Mouse (Mus musculus) monocyte, adult 2 months (primary cell): ENCODE measurements around the gene Ppat.
A peak's percentile ranks its signal among the peaks of the same experiment; 100 is the strongest.
"Not testable (repeated sequence)": the region's sequence is repeated elsewhere in the genome, so short reads cannot be mapped to it uniquely, and the experiment has no call there.

Experiments
- DNase-seq, 2 experiments: peaks; one replicate each; pipeline ENCODE4 v3.0.0; 2022; ENCODE audit warnings: low spot score in 2 of 2, low read depth in 1 of 2

Gene Ppat

GRCm38 (mm10) chr5:76947758-76948157, 3.6 kb downstream of the Ppat start:
- DNase-seq: no peak

- no peak for DNase-seq
Measured at GRCm38 (mm10) chr5:76947142-76947541, 4.2 kb downstream of the Ppat start.

GRCm38 (mm10) chr5:76945678-76946033, 5.7 kb downstream of the Ppat start:
- no peak for DNase-seq

GRCm38 (mm10) chr5:76944965-76945677, 6.3 kb downstream of the Ppat start:
- no peak for DNase-seq

- DNase-seq: no peak
Measured at GRCm38 (mm10) chr5:76942505-76942904, 8.9 kb downstream of the Ppat start.

GRCm38 (mm10) chr5:76941975-76942374, 9.4 kb downstream of the Ppat start:
- DNase-seq: no peak

- DNase-seq: no peak
Measured at GRCm38 (mm10) chr5:76939717-76940116, 11.7 kb downstream of the Ppat start.

- DNase-seq: no peak
Measured at GRCm38 (mm10) chr5:76929180-76929877, 22.0 kb downstream of the Ppat start.

GRCm38 (mm10) chr5:76928124-76928832, 23.1 kb downstream of the Ppat start:
- DNase-seq: no peak

GRCm38 (mm10) chr5:76924296-76924695, 27.1 kb downstream of the Ppat start:
- DNase-seq: no peak

- no peak for DNase-seq
Measured at GRCm38 (mm10) chr5:76923428-76923827, 27.9 kb downstream of the Ppat start.

- no peak for DNase-seq
Measured at GRCm38 (mm10) chr5:76922833-76923232, 28.5 kb downstream of the Ppat start.

- not testable (repeated sequence) for DNase-seq
Measured at GRCm38 (mm10) chr5:76912522-76912921, 38.9 kb downstream of the Ppat start.

- DNase-seq: no peak
Measured at GRCm38 (mm10) chr5:76910807-76911206, 40.6 kb downstream of the Ppat start.

- no peak for DNase-seq
Measured at GRCm38 (mm10) chr5:76906155-76906499, 45.3 kb downstream of the Ppat start.

- DNase-seq: peak; percentile 85 to 96
Measured at GRCm38 (mm10) chr5:76905405-76906154, 45.8 kb downstream of the Ppat start, which contains the start of gene Aasdh. Gene Aasdh, minus strand, starts transcription at chr5:76905514.

GRCm38 (mm10) chr5:76904713-76905404, 46.5 kb downstream of the Ppat start:
- no peak for DNase-seq

GRCm38 (mm10) chr5:76902131-76902530, 49.2 kb downstream of the Ppat start:
- DNase-seq: no peak

- DNase-seq: no peak
Measured at GRCm38 (mm10) chr5:76893084-76893483, 58.3 kb downstream of the Ppat start.

GRCm38 (mm10) chr5:76892608-76893007, 58.8 kb downstream of the Ppat start:
- DNase-seq: no peak

- DNase-seq: no peak
Measured at GRCm38 (mm10) chr5:76887011-76887410, 64.4 kb downstream of the Ppat start.
